Mouse (Mus musculus) limb, embryonic 10.5 days (tissue): ENCODE results near the gene Axin1. TPM values are rescaled to one million over a fixed set of nuclear protein-coding genes. Genes with fewer than 3 reads are reported as not detected.

Source experiments
- DNase-seq: peaks from one replicate; pipeline ENCODE4 v3.0.0-alpha.2; 2017; ENCODE audit warnings: low spot score
- H3K27ac ChIP-seq: fragments of 300-500 bp; sonication (generic); 2 replicates; pipeline ENCODE4 v1.5.1; 2016; ENCODE audit warnings: mild to moderate bottlenecking
- H3K27me3 ChIP-seq: fragments of 300-500 bp; sonication (generic); 2 replicates; pipeline ENCODE4 v1.6.1; 2016; ENCODE audit warnings: low read depth, mild to moderate bottlenecking; ENCODE audit not compliant: poor library complexity, severe bottlenecking
- H3K36me3 ChIP-seq: fragments of 300-500 bp; sonication (generic); 2 replicates; pipeline ENCODE4 v1.6.1; 2016; ENCODE audit warnings: mild to moderate bottlenecking, moderate library complexity
- H3K4me1 ChIP-seq: fragments of 300-500 bp; sonication (generic); 2 replicates; pipeline ENCODE4 v1.6.1; 2016
- H3K4me3 ChIP-seq: fragments of 300-500 bp; sonication (generic); 2 replicates; pipeline ENCODE4 v1.5.1; 2016; ENCODE audit warnings: mild to moderate bottlenecking, moderate library complexity
- H3K9me3 ChIP-seq: fragments of 300-500 bp; sonication (generic); replicated peaks from 2 replicates; pipeline ENCODE4 v1.6.1; 2016; ENCODE audit warnings: mild to moderate bottlenecking
- WGBS: fragments of 180-500 bp; shearing (Covaris S2); methylation state at CpG from one replicate; pipeline ENCODE4 v1.1.7; 2016; 5-methylcytosine and 5-hydroxymethylcytosine counted together
- polyA plus RNA-seq: library from polyadenylated mRNA; unstranded; fragments of >200 nt; fragmentation: Nextera tagmentation; extraction: Ambion mirVana; gene quantifications from 2 replicates; pipeline ENCODE4 v1.2.1, GENCODE M21; 2016

The Axin1 gene
- polyA plus RNA-seq, 1 experiment from 2014 or later, result 11.5 TPM

DNA sequence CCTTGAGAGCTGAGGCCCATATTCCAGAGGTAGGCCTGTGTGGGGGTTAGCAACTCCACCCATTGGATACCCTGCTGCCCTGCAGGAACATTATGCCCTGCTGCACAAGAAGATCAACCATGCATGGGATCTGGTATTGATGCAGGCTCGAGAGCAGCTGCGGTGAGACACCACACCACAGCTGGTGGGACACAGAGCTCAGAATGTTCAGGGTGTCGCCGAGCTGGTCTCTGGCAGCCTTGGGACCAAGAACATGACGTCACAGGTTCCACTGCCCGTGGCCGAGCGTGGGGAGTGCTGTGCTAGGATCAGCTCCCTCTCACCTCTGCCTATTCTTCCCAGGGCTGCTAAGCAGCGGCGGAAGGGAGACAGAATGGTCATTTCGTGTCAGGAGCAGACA, 66.3 kb downstream of the Axin1 start:
- Histone ChIP-seq H3K36me3 (no peaks in the 10 kb centered on the region), H3K4me3 (0 out of 2 replicates have a peak overlapping the region, but pooled peaks have one; percentile 4), H3K27me3 (peaks cover 78% of the 10 kb centered on the region), H3K4me1 (peaks cover 41% of the 10 kb centered on the region), H3K27ac (no peak overlapping the region), H3K9me3 (no peaks in the 10 kb centered on the region)
- no peak for DNase-seq
- WGBS, result 42% methylated on average over 11 of the region's 11 CpGs

- 66% methylated on average over 1 of the region's 1 CpGs for WGBS
- peaks cover 62% of the 10 kb centered on the region for H3K27me3 ChIP-seq
- no peaks in the 10 kb centered on the region for H3K36me3 ChIP-seq
- H3K4me1 ChIP-seq, result peaks cover 30% of the 10 kb centered on the region
- no peak for DNase-seq
- H3K9me3 ChIP-seq, result no peaks in the 10 kb centered on the region
- no peak overlapping the region for H3K4me3 ChIP-seq
- H3K27ac ChIP-seq, result no peak overlapping the region
Observed at GRCm38 (mm10) chr17:26206392-26206791, 67.9 kb downstream of the Axin1 start.

GRCm38 (mm10) chr17:26207686-26208085, 69.2 kb downstream of the Axin1 start, which contains the start of gene Arhgdig:
Gene Arhgdig, minus strand, starts transcription at chr17:26207786.
- H3K27ac ChIP-seq, result no peak within 1 kb of the TSS
- DNase-seq, result no peak
- H3K36me3 ChIP-seq, result no peaks in the 10 kb centered on the region
- 90% methylated on average over 12 of the region's 12 CpGs for WGBS
- no peaks in the 10 kb centered on the region for H3K9me3 ChIP-seq
- H3K27me3 ChIP-seq, result peaks cover 49% of the 10 kb centered on the region
- peaks cover 24% of the 10 kb centered on the region for H3K4me1 ChIP-seq
- H3K4me3 ChIP-seq, result no peak within 1 kb of the TSS

DNA sequence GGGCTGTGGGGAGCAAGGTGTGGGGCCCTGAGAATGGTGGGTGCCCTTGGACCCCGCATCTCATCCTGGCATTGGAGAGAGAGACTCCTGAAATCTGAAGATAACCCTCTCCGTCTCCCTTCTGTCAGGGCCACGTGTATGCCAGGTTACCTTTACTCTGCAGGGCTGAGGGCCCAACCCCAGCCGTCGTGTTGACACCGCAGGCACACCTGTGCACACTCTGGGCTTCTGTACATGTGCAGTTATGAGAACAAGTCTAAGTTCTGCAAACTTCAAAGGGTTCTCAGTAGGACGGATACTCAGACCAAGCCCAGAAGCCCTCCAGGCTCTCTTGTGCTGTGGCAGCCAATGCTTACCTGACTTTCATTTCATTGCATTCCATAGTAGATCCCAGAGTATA, 73.8 kb downstream of the Axin1 start:
- no peak overlapping the region for H3K27ac ChIP-seq
- peaks cover 6% of the 10 kb centered on the region; the same call in 1 of the 2 replicates for H3K36me3 ChIP-seq
- H3K4me1 ChIP-seq, result no peaks in the 10 kb centered on the region
- DNase-seq, result no peak
- peaks cover 9% of the 10 kb centered on the region; the same call in 1 of the 2 replicates for H3K27me3 ChIP-seq
- H3K9me3 ChIP-seq, result no peaks in the 10 kb centered on the region
- H3K4me3 ChIP-seq, result no peak overlapping the region
- 90% methylated on average over 7 of the region's 7 CpGs for WGBS

DNA sequence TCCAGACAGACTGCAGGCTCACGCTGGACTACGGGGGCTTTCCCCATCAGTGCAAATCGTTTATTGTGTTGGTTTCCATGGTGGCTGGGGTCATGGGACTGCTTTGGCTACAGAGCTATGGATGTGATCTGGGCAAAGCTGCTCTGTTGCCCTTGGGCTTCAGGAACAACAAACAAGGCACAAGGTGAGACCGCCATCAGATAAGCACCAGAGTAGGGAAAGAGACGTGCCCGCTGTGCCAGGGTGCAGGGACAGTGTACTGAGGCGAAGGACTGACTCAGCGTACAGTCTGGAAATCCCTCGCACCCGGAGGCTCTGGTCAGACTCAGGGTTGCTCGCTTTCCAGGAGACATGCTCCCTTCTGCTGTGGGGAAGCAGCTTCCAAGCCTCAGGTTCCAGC, 74.2 kb downstream of the Axin1 start:
- Histone ChIP-seq H3K27me3 (peaks cover 5% of the 10 kb centered on the region; the same call in 1 of the 2 replicates), H3K36me3 (peaks cover 6% of the 10 kb centered on the region; the same call in 1 of the 2 replicates), H3K9me3 (no peaks in the 10 kb centered on the region), H3K27ac (no peak overlapping the region), H3K4me3 (no peak overlapping the region), H3K4me1 (no peaks in the 10 kb centered on the region)
- DNase-seq, result no peak
- 86% methylated on average over 11 of the region's 11 CpGs for WGBS

GRCm38 (mm10) chr17:26221508-26221907, 83.0 kb downstream of the Axin1 start:
- 84% methylated on average over 2 of the region's 2 CpGs for WGBS
- H3K27me3 ChIP-seq, result no peaks in the 10 kb centered on the region
- H3K4me3 ChIP-seq, result no peak overlapping the region
- no peak for DNase-seq
- no peak overlapping the region for H3K27ac ChIP-seq
- no peaks in the 10 kb centered on the region for H3K9me3 ChIP-seq
- 0 out of 2 replicates have a peak, but pooled peaks cover under 1% of the 10 kb centered on the region for H3K36me3 ChIP-seq
- H3K4me1 ChIP-seq, result no peaks in the 10 kb centered on the region

GRCm38 (mm10) chr17:26225150-26225549, 86.7 kb downstream of the Axin1 start:
- 85% methylated on average over 12 of the region's 12 CpGs for WGBS
- no peaks in the 10 kb centered on the region for H3K9me3 ChIP-seq

GRCm38 (mm10) chr17:26229776-26230175, 91.3 kb downstream of the Axin1 start:
- DNase-seq, result no peak
- Histone ChIP-seq H3K27ac (no peak overlapping the region), H3K27me3 (no peaks in the 10 kb centered on the region), H3K9me3 (no peaks in the 10 kb centered on the region), H3K36me3 (no peaks in the 10 kb centered on the region), H3K4me3 (no peak overlapping the region), H3K4me1 (peaks cover 2% of the 10 kb centered on the region; the same call in 1 of the 2 replicates)
- 95% methylated on average over 5 of the region's 5 CpGs for WGBS

More at GRCm38 (mm10) chr17:26225150-26225549, 86.7 kb downstream of the Axin1 start:
- no peaks in the 10 kb centered on the region for H3K4me1 ChIP-seq
- no peaks in the 10 kb centered on the region for H3K36me3 ChIP-seq
- DNase-seq, result no peak
- H3K4me3 ChIP-seq, result no peak overlapping the region
- H3K27me3 ChIP-seq, result no peaks in the 10 kb centered on the region
- no peak overlapping the region for H3K27ac ChIP-seq

DNA sequence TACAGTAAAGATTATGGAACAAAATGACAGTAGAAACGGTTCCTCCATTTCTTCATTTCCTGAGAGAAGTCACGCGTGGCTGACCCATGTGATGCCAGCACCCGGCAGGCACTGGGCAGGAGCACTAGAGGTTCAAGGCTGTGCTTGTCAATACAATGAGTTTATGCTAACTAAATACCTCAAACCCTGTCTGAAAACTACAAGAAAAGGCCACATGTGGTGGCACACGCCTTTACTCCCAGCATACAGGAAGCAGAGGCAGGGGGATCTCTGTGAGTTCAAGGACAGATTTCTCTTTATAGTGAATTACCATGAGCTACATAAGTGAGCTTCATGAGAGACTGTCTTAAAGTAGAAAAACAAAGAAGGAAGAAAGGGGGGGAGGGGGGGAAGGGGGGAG, 92.7 kb downstream of the Axin1 start:
- Histone ChIP-seq H3K27ac (no peak overlapping the region), H3K36me3 (no peaks in the 10 kb centered on the region), H3K4me3 (no peak overlapping the region), H3K9me3 (no peaks in the 10 kb centered on the region), H3K4me1 (peaks cover 15% of the 10 kb centered on the region), H3K27me3 (no peaks in the 10 kb centered on the region)
- WGBS, result 93% methylated on average over 5 of the region's 5 CpGs
- DNase-seq, result no peak

DNA sequence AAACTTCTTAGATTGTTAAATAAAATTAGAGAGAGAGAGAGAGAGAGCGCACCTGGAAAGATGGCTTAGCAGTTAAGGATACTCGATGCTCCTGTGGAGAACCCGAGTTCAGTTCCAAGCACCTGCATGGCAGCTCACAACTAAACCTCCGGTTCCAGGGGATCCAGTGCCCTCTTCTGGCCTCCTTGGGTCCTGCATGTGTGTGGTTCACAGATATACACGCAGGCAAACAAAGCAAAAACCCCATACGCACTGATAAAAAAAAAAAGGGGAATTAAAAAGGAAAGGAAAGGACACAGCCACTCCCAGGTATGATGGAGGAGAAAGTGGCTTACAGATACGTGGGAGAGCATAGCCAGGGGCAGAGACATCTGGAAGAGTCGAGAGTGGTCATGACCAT, 94.4 kb downstream of the Axin1 start:
- Histone ChIP-seq H3K9me3 (no peaks in the 10 kb centered on the region), H3K4me3 (no peak overlapping the region), H3K4me1 (peaks cover 20% of the 10 kb centered on the region), H3K27ac (no peak overlapping the region), H3K27me3 (no peaks in the 10 kb centered on the region), H3K36me3 (no peaks in the 10 kb centered on the region)
- DNase-seq, result no peak
- WGBS, result 70% methylated on average over 8 of the region's 8 CpGs

DNA sequence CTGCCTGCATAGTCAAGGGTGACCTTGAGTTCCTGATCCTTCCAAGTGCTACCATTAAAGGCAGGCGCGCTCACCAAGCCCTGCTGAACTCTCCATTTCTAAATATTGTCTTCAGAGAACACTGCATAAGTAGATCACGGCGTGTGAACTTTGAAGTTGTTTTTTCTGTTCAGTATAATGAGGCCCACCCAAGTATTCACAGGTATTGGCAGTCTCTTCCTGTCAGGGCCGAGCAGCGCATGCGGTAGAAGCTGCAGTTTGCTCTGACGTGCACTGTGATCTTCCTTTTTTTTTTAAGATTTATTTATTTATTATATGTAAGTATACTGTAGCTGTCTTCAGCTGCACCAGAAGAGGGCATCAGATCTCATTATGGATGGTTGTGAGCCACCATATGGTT, 95.9 kb downstream of the Axin1 start:
- H3K4me3 ChIP-seq, result no peak overlapping the region
- no peaks in the 10 kb centered on the region for H3K27me3 ChIP-seq
- 96% methylated on average over 8 of the region's 8 CpGs for WGBS

DNA sequence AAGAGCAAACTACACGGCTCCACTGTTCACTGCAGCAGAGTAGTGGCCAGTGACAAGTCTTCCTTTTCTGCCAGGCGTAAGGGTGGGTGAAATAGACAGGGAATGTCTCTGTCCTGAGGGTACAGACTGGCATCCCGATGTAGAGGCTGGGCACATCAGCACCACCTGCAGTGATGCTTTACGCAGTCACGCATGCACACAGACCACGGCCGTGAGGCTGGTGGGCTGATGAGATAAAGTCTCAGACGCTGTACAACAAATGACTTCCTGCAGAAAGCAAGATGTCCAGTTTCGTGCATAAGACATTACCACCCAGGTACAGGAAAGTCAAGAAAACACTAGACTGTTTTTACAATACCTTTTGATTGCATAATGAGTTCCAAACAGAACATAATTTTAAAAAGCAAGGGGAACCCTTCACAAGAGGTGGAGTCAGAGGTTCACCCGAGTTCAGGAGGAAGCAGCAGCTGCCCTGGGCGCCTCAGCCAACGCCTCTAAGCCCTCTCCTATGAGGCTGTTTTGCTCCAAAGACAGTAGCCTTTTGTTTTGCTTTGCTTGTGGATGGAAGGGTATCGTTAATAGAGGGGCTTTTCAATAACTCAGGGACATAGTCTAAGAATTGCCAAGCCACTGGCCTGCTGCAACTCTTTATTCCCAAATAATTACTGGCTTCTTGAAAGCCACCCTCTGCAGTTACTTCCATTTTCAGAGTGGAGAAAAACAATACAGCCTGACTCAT, 96.8 kb downstream of the Axin1 start:
- peaks cover 20% of the 10 kb centered on the region for H3K4me1 ChIP-seq
- no peaks in the 10 kb centered on the region for H3K9me3 ChIP-seq
- H3K36me3 ChIP-seq, result no peaks in the 10 kb centered on the region
- H3K27me3 ChIP-seq, result no peaks in the 10 kb centered on the region
- 72% methylated on average over 13 of the region's 13 CpGs for WGBS
- DNase-seq, result no peak
- no peak overlapping the region for H3K4me3 ChIP-seq
- H3K27ac ChIP-seq, result peak overlapping the region; percentile 23; the same call in 1 of the 2 replicates

More for the DNA sequence above, 95.9 kb downstream of the Axin1 start:
- Histone ChIP-seq H3K36me3 (no peaks in the 10 kb centered on the region), H3K27ac (no peak overlapping the region), H3K4me1 (peaks cover 20% of the 10 kb centered on the region), H3K9me3 (no peaks in the 10 kb centered on the region)
- no peak for DNase-seq

GRCm38 (mm10) chr17:26237667-26238066, 99.2 kb downstream of the Axin1 start:
- Histone ChIP-seq H3K4me3 (no peak overlapping the region), H3K36me3 (no peaks in the 10 kb centered on the region), H3K27ac (no peak overlapping the region), H3K4me1 (peaks cover 19% of the 10 kb centered on the region), H3K9me3 (no peaks in the 10 kb centered on the region), H3K27me3 (no peaks in the 10 kb centered on the region)
- no peak for DNase-seq
- 90% methylated on average over 10 of the region's 10 CpGs for WGBS
